Mouse (Mus musculus) limb, embryonic 12.5 days (tissue): ENCODE results near the gene Six2. TPM values are rescaled to one million over a fixed set of nuclear protein-coding genes. Genes with fewer than 3 reads are reported as not detected.

Experiments
- ATAC-seq: fragments of 200-750 bp; cut with Nextera tagmentation; 2 replicates; pipeline ENCODE4 v1.8.0; 2017; ENCODE audit warnings: low read depth, moderate TSS enrichment; ENCODE audit not compliant: insufficient number of reproducible peaks, insufficient read depth, low FRiP score, low TSS enrichment
- H3K27ac ChIP-seq: fragments of 300-500 bp; sonication (generic); 2 replicates; pipeline ENCODE4 v1.5.1; 2016; ENCODE audit warnings: mild to moderate bottlenecking, moderate library complexity
- H3K27me3 ChIP-seq: fragments of 300-500 bp; sonication (generic); 2 replicates; pipeline ENCODE4 v1.6.1; 2016; ENCODE audit warnings: mild to moderate bottlenecking, moderate library complexity
- H3K36me3 ChIP-seq: fragments of 300-500 bp; sonication (generic); 2 replicates; pipeline ENCODE4 v1.6.1; 2016; ENCODE audit warnings: mild to moderate bottlenecking, moderate library complexity
- H3K4me1 ChIP-seq: fragments of 300-500 bp; sonication (generic); replicated peaks from 2 replicates; pipeline ENCODE4 v1.6.1; 2016
- H3K4me2 ChIP-seq: fragments of 300-500 bp; sonication (generic); 2 replicates; pipeline ENCODE4 v1.6.1; 2016; ENCODE audit warnings: mild to moderate bottlenecking, moderate library complexity
- H3K4me3 ChIP-seq: fragments of 300-500 bp; sonication (generic); replicated peaks from 2 replicates; pipeline ENCODE4 v1.5.1; 2016; ENCODE audit warnings: mild to moderate bottlenecking
- H3K9ac ChIP-seq: fragments of 300-500 bp; sonication (generic); replicated peaks from 2 replicates; pipeline ENCODE4 v1.6.1; 2016; ENCODE audit warnings: mild to moderate bottlenecking, moderate library complexity
- H3K9me3 ChIP-seq: fragments of 300-500 bp; sonication (generic); 2 replicates; pipeline ENCODE4 v1.6.1; 2016; ENCODE audit warnings: mild to moderate bottlenecking, moderate library complexity
- WGBS: fragments of 180-500 bp; shearing (Covaris S2); methylation state at CpG from one replicate; pipeline ENCODE4 v1.1.7; 2016; 5-methylcytosine and 5-hydroxymethylcytosine counted together
- polyA plus RNA-seq: library from polyadenylated mRNA; unstranded; fragments of >200 nt; fragmentation: Nextera tagmentation; extraction: Ambion mirVana; gene quantifications from 2 replicates; pipeline ENCODE4 v1.2.1, GENCODE M21; 2016

Gene Six2
- polyA plus RNA-seq, 1 experiment from 2014 or later: 12.3 TPM

- Histone ChIP-seq H3K27me3 (peaks cover 20% of the 10 kb centered on the region; the same call in 1 of the 2 replicates), H3K36me3 (no peaks in the 10 kb centered on the region), H3K4me3 (no peak overlapping the region), H3K4me1 (peaks cover 20% of the 10 kb centered on the region), H3K9ac (no peak overlapping the region), H3K9me3 (no peaks in the 10 kb centered on the region), H3K27ac (no peak overlapping the region), H3K4me2 (no peak overlapping the region)
- 77% methylated on average over 10 of the region's 10 CpGs for WGBS
- ATAC-seq: no peak
Measured at GRCm38 (mm10) chr17:85712874-85713273, 24.8 kb upstream of the Six2 start.

DNA sequence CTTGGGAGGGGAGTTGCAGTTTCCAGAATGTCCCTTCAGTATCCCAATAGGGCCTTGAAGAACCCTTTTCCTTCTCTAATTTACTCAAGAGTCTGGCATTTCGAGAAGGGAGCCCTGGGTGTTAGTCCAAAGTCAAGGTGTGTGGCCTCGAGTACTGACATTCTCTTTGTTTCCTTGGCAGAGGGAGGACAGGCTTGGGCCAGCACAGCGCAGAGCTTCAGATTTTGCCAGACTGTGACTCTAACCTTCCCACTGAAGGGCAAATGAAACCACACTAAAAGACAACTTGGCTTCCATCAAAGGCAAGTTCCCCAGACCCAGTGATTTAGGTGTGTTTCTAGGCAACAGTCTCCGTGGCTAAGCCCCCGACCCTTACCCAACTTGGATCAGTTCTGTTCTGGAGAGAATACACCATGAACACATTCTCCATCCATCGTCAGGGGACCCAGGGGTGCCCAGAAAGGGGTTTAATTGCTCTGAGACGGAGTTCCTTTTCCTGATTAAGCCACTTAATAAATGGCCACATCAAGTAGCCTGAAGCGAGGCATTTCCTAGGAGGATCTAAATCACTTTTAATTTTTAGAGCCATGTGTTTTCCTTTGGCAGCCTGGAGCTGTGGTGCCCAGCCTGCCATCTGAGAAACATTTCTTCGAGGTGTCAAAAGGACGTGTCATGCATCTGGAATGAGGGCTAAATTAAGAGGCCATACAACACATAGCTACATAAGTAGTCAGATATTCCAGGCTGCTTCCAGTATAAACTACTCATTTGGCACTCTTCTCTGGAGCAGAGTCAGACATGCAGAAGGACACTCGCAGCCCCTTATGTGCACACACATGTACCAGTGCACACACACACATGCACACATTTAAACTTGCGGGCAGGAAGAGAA is 16.5 kb upstream of the Six2 start:
- ATAC-seq: no peak
- H3K9ac ChIP-seq: no peak overlapping the region
- H3K36me3 ChIP-seq: no peaks in the 10 kb centered on the region
- peaks cover 21% of the 10 kb centered on the region; the same call in 1 of the 2 replicates for H3K27me3 ChIP-seq
- no peak overlapping the region for H3K4me3 ChIP-seq
- H3K27ac ChIP-seq: no peak overlapping the region
- WGBS: 47% methylated on average over 12 of the region's 12 CpGs
- no peak overlapping the region for H3K4me2 ChIP-seq
- peaks cover 15% of the 10 kb centered on the region for H3K4me1 ChIP-seq
- no peaks in the 10 kb centered on the region for H3K9me3 ChIP-seq

DNA sequence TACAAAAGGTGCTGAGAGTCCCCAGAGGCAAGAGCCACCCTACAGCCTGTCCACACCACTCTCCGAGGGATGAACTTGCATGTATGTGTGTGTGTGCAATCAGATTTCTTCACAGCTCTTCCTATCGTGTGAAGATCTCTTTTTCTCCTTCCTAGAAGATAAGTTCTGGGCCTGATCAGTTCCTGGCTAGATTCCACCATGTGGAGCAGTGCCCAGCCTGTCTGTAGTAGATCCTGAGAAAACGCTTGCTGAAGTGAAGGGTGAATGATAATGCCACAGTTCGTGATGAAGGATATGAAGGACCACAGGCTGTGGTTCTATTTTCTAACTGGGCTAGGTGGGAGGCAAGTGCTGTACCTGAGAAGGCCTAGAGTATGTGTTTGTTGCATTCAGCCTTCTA is 12.0 kb upstream of the Six2 start:
- no peak overlapping the region for H3K27ac ChIP-seq
- ATAC-seq: no peak
- peaks cover 11% of the 10 kb centered on the region for H3K4me1 ChIP-seq
- H3K36me3 ChIP-seq: no peaks in the 10 kb centered on the region
- peaks cover 34% of the 10 kb centered on the region for H3K27me3 ChIP-seq
- WGBS: 84% methylated on average over 4 of the region's 4 CpGs
- H3K9me3 ChIP-seq: no peaks in the 10 kb centered on the region
- no peak overlapping the region for H3K9ac ChIP-seq
- H3K4me2 ChIP-seq: no peak overlapping the region
- H3K4me3 ChIP-seq: no peak overlapping the region

DNA sequence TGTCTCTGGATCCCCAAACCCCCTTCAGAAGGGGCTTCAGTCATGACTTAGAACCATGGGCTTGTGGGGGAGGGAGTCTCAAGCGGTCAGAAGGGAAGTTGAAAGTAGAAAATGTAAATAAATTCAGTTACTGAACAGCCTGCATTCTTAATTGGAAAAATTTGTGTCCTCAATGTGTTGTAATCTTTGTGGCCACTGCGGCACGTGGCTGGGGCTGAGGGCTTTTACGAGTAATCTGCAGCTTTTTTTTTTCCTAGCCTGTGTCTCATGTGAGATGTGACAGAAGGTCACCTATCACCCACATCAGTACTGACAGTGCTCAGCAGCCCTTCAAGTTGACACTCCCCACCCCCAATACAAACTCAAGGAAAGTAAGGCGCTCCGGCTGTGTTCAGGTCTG is 10.6 kb upstream of the Six2 start:
- Histone ChIP-seq H3K4me1 (no peaks in the 10 kb centered on the region), H3K4me3 (no peak overlapping the region), H3K9me3 (peaks cover 5% of the 10 kb centered on the region; the same call in 1 of the 2 replicates), H3K4me2 (no peak overlapping the region), H3K36me3 (no peaks in the 10 kb centered on the region), H3K27me3 (peaks cover 43% of the 10 kb centered on the region), H3K9ac (no peak overlapping the region), H3K27ac (no peak overlapping the region)
- WGBS: 64% methylated on average over 6 of the region's 6 CpGs
- no peak for ATAC-seq

DNA sequence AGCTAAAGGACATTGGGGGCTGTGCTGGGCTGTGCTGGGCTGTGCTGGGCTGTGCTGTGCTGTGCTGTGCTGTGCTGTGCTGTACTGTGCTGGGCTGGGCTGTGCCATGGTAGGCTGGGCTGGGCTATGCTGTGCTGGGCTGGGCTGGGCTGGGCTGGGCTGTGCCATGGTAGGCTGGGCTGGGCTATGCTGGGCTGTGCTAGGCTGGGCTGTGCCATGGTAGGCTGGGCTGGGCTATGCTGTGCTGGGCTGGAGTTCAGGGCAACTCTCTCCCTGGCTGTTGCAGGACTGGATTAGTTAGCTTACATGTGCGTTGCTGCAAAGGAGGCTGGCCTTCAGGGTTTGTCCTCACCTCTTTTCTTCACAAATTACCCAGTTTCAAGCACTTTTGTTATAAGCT is 9.9 kb upstream of the Six2 start:
- no peaks in the 10 kb centered on the region for H3K4me1 ChIP-seq
- H3K4me2 ChIP-seq: no peak overlapping the region
- no peaks in the 10 kb centered on the region for H3K36me3 ChIP-seq
- H3K9ac ChIP-seq: no peak overlapping the region
- no peak overlapping the region for H3K27ac ChIP-seq
- peaks cover 5% of the 10 kb centered on the region; the same call in 1 of the 2 replicates for H3K9me3 ChIP-seq
- ATAC-seq: no peak
- WGBS: 81% methylated on average over 1 of the region's 1 CpGs
- H3K27me3 ChIP-seq: peaks cover 50% of the 10 kb centered on the region
- H3K4me3 ChIP-seq: no peak overlapping the region

GRCm38 (mm10) chr17:85694499-85694898 is 6.4 kb upstream of the Six2 start:
- Histone ChIP-seq H3K9ac (no peak overlapping the region), H3K9me3 (peaks cover 5% of the 10 kb centered on the region; the same call in 1 of the 2 replicates), H3K27me3 (peaks cover 81% of the 10 kb centered on the region), H3K4me2 (no peak overlapping the region), H3K4me1 (peaks cover 33% of the 10 kb centered on the region), H3K27ac (no peak overlapping the region), H3K36me3 (no peaks in the 10 kb centered on the region), H3K4me3 (no peak overlapping the region)
- ATAC-seq: no peak
- WGBS: 84% methylated on average over 6 of the region's 6 CpGs

DNA sequence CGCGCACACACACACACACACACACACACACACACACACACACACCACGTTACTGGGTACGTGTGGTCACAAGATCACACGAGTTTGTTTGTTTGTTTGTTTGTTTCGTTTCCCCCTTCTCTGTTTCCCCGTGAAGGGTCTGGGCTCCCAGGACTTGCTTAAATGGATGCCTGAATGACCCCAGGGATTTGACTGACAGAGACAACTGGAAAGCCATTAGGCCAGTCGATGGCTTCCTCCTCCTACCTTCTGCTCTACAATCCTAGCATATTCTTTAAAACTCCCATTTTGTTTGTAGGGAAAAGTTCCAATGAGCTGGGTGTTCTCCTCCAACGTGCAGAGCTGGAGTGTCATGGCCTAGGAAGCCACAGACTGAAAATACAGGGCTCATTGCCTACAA is 5.0 kb upstream of the Six2 start:
- H3K4me3 ChIP-seq: peak overlapping the region; percentile 26; the same call in 1 of the 2 replicates
- H3K36me3 ChIP-seq: no peaks in the 10 kb centered on the region
- H3K9ac ChIP-seq: no peak overlapping the region
- 2% methylated on average over 9 of the region's 9 CpGs for WGBS
- peaks cover 44% of the 10 kb centered on the region for H3K4me1 ChIP-seq
- no peak overlapping the region for H3K27ac ChIP-seq
- peaks cover 86% of the 10 kb centered on the region for H3K27me3 ChIP-seq
- H3K4me2 ChIP-seq: peak overlapping the region; percentile 49
- H3K9me3 ChIP-seq: peaks cover 5% of the 10 kb centered on the region; the same call in 1 of the 2 replicates
- ATAC-seq: no peak

GRCm38 (mm10) chr17:85692594-85692993 is 4.5 kb upstream of the Six2 start:
- Histone ChIP-seq H3K4me1 (peaks cover 46% of the 10 kb centered on the region), H3K27me3 (peaks cover 83% of the 10 kb centered on the region), H3K9me3 (peaks cover 5% of the 10 kb centered on the region; the same call in 1 of the 2 replicates), H3K4me2 (peak overlapping the region; percentile 49), H3K9ac (no peak overlapping the region; the same call in 1 of the 2 replicates), H3K4me3 (peak overlapping the region; percentile 26), H3K27ac (no peak overlapping the region), H3K36me3 (no peaks in the 10 kb centered on the region)
- WGBS: 1% methylated on average over 23 of the region's 23 CpGs
- no peak for ATAC-seq

DNA sequence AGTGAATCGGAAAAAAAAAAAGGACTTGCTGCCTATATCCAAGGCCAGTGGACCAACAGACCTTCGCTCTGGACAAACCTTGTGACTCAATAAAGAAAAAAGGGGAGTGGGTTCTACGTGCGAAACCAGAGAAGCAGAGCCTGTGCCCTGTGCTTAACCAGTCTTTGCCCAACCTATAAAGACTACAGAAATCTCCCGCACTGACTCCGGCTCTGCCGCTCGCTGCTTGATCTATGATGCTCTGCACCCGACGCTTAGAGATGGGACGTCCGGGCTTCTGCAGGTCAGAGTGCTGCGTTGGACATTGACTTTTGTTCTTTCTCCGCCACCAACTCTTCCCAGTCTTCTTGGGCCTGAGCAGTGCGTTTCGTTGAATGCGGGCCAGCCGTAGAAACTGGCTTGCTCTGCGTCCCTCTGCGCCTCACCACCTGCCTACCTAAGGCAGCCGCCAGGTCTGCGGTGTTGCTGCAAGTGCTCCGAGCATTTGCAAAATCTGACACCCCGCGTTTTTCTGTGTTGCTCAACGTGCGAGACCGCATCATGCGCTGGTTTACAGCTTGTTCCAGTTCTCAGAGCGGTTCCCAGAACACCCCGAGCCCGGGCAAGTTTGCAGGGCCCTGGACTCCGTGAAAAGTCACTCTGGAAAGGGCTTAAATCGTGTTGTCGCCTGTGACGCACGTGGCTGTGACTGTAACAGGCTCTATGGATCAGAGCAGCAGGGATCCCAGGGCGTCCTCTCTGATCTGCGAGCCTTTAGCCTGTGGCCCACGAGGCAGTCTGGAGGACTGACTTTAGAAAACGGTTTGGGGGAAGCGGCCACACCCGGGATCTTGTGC is 3.8 kb upstream of the Six2 start:
- Histone ChIP-seq H3K4me1 (peaks cover 51% of the 10 kb centered on the region), H3K9me3 (peaks cover 5% of the 10 kb centered on the region; the same call in 1 of the 2 replicates), H3K36me3 (no peaks in the 10 kb centered on the region), H3K4me2 (peak overlapping the region; percentile 49), H3K4me3 (peak overlapping the region; percentile 26), H3K9ac (no peak overlapping the region; the same call in 1 of the 2 replicates), H3K27me3 (peaks cover 88% of the 10 kb centered on the region), H3K27ac (no peak overlapping the region)
- 2% methylated on average over 43 of the region's 43 CpGs for WGBS
- no peak for ATAC-seq

DNA sequence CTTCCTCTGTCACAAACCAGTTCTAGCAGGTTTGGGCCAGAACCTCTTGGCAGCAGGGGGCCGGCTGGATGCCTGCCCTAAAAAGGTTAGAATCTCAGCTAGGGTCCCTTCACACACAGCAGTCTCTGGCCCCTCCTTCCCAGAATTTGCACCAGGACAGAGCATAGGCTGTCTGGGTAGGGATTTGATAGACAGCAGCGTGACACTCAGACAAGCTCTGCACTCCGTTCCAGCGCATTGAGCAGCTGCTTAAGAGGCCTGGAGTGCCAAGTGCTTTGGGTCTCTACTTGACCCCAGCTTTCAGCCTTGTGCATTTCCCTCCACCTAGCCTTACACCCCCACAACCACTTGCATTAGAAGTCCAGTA is 2.9 kb upstream of the Six2 start:
- Histone ChIP-seq H3K4me1 (peaks cover 51% of the 10 kb centered on the region), H3K36me3 (no peaks in the 10 kb centered on the region), H3K27ac (0 out of 2 replicates have a peak overlapping the region, but pooled peaks have one; percentile 17), H3K9ac (0 out of 2 replicates have a peak overlapping the region, but pooled peaks have one; percentile 8), H3K4me3 (no peak overlapping the region), H3K27me3 (peaks cover 89% of the 10 kb centered on the region), H3K4me2 (peak overlapping the region; percentile 72), H3K9me3 (peaks cover 5% of the 10 kb centered on the region; the same call in 1 of the 2 replicates)
- no peak for ATAC-seq
- 5% methylated on average over 4 of the region's 4 CpGs for WGBS
